Mouse (Mus musculus) layer of hippocampus, adult 9-11 months (tissue): ENCODE measurements around the gene Ercc8.

Experiments
- DNase-seq: peaks from one replicate; pipeline ENCODE4 v3.0.0; 2022

The Ercc8 gene

GRCm38 (mm10) chr13:108157732-108158464 lies 633 bp upstream of the Ercc8 start:
- no peak for DNase-seq

DNA sequence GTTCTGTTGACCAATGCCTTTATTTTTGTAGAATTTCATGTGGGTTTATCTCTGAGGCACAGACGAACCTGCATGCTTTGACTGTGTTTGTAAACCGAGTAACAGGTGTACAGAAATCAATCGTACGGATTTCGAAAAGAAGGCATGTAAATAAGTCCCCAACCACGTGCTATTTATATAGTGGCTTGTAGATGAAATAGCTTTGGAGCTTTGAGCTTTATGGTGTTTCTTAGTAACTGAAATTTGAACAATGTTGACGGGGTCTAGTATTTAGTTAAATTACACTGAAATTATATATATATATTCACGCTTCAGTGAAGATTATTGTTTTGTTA lies 677 bp downstream of the Ercc8 start:
- DNase-seq = no peak

GRCm38 (mm10) chr13:108159963-108160362 lies 1.4 kb downstream of the Ercc8 start:
- no peak for DNase-seq

DNA sequence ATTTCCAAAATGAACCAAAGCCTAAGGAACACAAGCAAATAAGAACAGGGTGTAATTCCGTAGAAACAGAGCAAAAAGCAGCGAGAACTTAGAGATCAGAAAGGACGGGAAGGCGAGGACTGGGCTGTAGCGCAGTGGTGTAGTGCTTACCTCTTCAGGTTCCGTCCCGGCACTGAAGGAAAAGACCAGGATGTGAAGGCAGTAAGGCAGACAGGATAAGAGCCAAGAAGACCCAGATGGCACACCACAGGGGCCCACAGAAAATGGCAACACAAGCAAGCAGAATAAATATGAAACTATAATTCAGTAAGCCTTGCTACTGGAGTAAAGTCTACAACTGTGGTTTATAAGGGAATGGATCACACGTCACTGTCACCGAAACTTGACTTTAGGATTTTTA lies 5.4 kb downstream of the Ercc8 start:
- DNase-seq = no peak

DNA sequence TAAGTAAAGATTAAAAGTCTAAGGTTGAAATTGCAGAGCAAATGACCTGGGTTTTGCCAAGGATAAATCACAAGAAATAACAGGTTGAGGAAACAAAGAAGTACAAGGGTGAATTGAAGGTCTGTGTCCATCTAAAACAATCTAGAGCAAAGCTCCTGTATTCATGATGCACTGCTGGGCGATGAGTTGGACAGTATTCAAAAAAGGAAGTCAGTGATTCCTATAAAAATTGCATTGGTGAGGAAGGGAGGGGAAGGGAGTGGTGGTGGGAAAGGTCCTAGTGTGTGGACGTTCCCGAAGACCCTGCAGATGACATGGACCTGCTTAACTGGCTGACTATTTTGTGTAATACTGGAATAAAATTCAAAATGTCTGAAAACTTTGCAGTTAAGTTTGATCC lies 6.1 kb downstream of the Ercc8 start:
- no peak for DNase-seq

DNA sequence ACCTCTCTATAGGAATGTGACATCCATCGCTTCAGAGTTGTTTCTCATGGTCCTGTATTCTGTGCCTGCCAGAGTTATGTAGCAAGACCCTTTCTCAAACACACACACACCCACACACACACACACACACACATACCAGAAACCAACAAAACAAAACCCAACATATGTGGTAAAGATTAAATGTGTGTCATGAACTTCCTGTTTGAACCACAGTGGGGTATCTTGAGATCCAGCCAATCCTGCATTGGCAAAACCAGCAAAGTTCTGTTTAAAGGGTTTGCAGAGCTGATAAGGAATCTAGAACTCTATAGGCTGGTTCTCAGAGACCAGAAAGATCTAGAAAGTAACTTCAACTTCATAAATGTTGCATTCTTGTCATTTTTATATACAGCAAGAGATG lies 11.5 kb downstream of the Ercc8 start:
- DNase-seq = no peak

DNA sequence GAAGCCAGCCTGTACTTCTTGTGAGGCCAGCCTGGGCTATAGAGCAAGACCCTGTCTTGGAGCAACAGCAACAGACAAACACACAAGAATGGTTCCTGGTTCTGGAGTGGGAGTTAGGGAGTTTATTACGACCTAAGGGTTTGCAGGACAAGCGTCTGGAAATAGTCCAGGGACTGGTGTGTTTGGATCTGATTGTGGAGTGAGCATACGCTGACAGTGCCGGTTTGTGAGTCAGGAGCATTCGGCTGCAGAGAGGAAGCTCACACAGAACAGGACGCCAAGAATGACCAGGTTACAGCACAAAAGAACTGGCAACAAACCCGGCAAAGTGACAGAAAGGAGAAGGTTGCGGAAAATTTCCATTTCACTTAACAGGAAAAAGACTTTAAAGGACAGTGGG lies 12.0 kb downstream of the Ercc8 start:
- DNase-seq = no peak

DNA sequence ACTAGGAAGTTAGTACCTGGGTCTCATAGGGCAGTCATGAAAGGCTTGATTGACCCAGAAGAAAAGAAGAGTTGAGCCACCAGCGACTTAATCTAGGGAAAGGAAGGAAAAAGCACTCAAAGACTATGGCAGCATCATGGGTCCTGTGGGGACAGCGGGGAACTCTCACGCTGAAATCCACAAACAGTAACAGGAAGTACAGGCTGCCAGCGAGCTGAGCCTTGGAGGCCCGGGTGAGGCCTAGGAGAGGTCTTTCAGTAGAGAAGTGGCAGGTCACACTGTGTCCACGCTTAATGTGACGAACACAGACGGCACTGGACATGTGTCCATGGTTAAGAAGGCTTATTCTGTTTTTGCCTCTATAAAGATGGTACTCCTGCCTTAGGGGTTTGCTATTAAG lies 21.1 kb downstream of the Ercc8 start:
- no peak for DNase-seq

DNA sequence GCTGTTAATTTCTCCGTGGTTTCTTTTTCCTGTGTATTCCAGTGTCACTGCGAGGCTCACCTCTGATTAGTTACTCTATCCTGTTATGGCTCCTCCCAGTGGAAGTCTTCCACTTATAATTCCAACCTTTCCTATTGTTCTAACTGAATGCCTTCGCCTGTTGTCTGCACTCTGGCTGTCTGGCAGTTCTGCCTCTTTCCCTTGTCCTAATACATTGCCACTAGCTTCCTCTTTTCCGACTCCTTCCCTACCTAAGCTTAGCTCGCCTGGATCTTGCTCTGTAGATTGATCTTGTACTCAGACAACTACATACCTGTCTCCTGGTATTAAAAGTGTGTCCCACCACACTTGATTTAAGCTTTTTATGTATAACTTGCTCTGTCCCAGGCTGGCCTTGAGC lies 22.3 kb downstream of the Ercc8 start:
- DNase-seq = no peak

- DNase-seq = no peak
These were observed 26.3 kb downstream of the Ercc8 start for GRCm38 (mm10) chr13:108184743-108185255.

GRCm38 (mm10) chr13:108185530-108185929 lies 27.0 kb downstream of the Ercc8 start:
- no peak for DNase-seq

GRCm38 (mm10) chr13:108187994-108188393 lies 29.5 kb downstream of the Ercc8 start:
- no peak for DNase-seq

- DNase-seq = peak; percentile 54
These were observed 32.7 kb downstream of the Ercc8 start for GRCm38 (mm10) chr13:108191074-108191720.

DNA sequence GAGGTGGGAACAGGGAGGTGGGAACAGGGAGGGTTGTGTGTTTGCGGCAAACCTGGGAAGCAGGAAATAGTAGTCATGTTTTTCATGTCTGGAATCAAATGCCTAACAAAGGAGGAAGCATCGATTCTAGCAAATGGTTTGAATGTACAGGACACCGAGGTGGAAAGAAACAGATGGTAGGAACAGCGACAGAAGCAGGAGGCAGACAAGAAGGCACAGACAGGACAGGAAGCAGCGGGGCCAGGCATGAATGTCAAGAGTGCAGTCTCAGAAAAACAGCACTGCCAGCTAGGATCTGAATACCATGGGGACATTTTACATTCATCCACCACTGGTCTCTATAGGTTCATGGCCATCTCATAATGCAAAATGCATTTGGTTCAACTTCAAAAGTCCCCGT lies 36.9 kb downstream of the Ercc8 start:
- no peak for DNase-seq

DNA sequence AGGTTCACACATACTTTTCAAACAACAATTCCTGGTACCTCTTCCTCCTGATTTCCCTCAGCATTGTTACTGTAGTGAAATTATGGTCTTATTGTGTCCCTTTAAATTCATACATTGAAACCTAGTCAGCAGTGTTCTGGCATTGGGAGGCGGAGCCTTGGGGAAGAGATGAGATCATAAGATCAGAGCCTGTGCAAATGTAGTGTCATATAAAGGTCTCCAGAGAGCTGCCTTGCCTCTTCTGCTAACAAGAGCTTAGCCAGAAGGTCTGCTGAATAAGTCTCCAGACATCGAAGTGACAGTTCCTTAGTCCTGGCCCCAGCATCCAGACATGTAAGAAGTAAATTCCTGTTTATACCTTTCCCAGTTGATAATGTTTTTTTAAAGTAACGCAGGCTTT lies 46.3 kb downstream of the Ercc8 start:
- no peak for DNase-seq

DNA sequence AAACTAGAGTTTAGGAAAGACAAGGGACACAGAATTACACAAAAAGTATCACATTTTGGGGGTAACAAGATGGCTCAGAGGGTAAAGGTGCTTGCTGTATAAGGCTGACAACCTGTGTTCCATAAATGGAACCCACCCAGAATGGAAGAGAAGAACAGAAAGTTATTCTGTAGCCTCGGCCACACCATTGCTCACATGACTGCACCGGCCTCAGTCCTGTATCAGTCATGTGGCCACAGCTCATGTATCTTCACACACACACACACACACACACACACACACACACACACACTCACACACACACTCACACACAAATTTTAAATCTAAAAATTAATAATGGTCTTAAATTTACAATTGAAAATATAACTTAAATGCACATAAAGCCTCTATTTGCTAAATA lies 48.9 kb downstream of the Ercc8 start:
- DNase-seq = no peak

- DNase-seq = no peak
These were observed 49.6 kb downstream of the Ercc8 start for GRCm38 (mm10) chr13:108208090-108208489.

DNA sequence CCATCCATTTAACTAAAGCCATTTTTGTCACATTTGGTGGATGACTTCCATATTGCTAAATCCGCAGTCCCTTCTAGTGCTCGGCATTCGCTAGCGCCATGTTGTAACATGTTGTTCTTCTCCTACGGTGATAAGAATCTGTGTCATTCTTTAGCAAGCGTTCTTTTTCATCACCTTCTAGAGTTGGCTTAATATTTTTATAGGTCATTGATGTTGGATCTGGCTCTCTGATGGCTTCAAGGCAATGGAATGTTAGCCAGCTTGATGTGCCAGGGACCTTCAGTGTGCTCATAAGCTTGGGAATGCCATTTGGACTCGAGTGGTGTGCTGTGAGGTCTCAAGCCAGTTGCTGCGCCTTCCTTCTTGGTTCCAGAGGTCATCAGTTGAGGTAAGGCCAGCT lies 52.4 kb downstream of the Ercc8 start:
- DNase-seq = no peak

- DNase-seq = no peak
These were observed 54.0 kb downstream of the Ercc8 start for GRCm38 (mm10) chr13:108212397-108213018.

DNA sequence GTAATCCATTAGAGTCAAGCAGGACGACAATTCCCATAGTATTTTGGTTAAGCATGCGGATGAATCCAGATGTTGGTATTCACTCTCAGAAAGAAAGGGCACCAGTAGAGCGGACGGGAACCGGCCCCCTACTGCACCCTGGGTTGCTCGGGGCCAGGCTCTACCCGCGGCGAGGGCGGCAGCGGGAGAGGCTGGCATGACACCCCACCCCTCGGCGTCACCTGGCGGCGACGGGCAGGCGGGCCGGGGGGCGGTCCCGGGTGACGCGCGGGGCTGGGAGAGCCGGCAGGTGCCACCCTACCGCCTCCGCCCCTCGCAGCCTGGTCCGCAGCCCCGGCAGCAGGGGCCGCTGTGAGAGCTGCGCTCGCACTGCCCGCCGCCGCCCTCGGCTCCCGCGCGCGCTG lies 55.6 kb downstream of the Ercc8 start, which contains the start of gene Elovl7:
Elovl7 (plus strand) TSS at position 324 of the 404 bp plus-strand sequence.
- peak; percentile 87 for DNase-seq

DNA sequence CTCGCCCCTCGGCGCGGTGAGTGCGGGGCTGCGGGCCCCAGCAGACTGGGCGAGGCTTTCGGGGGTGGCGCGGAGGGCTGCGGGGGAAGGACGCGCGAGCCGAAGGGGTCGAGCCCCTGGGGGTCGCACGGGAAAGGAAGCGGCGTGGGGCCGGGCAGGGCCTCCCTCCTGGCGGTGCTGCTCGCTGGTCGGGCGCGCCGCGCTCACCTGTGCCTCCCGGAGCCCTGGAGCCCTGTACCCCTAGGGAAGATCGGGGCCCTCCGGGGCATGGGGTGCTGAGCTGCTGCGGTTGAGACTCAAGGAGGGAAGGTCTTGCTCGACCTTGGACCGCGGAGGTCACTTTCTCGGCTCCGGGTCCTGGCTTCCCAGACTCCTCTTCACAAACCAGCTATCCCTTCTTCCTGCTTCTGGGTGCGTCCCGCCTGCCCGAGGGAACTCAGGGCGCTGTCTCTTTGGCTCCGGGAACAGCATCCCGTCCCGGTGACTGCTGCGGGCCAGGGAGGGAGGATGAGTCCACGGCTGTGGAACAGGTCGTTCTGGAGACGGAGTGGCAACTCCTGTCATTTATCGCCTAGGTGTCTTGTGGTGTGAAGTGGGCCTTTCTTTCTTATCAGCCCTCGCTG lies 56.1 kb downstream of the Ercc8 start:
- DNase-seq = no peak

- DNase-seq = no peak
These were observed 56.8 kb downstream of the Ercc8 start for GRCm38 (mm10) chr13:108215231-108215780.

DNA sequence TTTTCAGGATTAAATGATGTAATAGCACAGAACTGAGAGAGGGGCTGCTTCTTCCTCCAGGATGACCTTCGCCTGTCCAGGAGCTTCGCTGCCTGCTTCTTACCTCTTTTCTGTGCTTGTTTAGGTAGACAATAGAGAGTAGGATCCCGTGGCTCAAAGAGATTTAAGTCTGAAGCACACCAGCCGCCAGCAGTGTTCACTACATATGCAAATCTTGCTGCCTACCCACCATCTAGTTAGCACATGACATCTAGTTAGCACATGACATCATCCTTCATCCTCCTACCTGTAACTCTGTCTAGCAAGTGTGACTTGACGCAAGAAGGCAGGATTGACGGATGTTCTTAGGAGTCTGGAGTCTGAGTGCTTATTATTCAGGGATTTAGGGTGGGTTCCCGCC lies 61.2 kb downstream of the Ercc8 start:
- no peak for DNase-seq
